In the genomic region with DNA sequence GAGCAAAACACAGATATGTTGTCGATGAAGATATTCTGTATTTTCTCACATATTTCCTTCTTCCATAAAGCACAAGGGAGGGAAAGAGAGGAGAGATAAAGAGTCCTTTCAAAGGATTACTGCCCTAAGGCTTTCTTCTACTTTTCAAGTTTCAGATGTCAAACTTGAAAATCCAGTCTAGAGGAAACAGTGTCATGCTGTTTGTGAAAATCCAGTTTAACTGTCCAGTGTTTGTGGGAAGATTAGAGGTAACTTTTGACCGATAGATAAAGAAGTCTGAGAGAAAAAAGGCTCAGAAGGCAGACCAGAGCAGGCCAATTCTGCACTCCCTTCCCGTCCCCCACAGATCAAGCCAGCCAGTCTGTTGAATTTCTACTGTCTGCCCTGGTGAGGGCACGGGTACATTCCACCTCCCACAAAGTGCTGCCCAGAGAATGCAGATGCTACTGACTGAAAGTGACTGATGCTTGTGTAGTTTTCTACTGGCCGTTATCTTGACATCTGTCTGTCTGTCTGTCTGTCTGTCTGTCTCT, we compare ENCODE assay signal across 21 mouse cellular contexts.
"Had no signal": no experiment of that assay in that cellular context is flagged by ENCODE, and none has a peak within 500 bp of the region (broad histone marks: within the 10 kb centered on the region; RNA-seq: fewer than 3 reads in every experiment).

No protein-coding gene starts in this region.

- H3K36me3 ChIP-seq: limb, embryonic 10.5 days; limb, embryonic 13.5 days; liver, embryonic 12.5 days; liver, embryonic 15.5 days; lung, embryonic 15.5 days; midbrain, embryonic 12.5 days; neural tube, embryonic 13.5 days; stomach, embryonic 15.5 days had no signal

- ATAC-seq: liver, embryonic 12.5 days; midbrain, embryonic 16.5 days had no signal

- H3K4me1 ChIP-seq: limb, embryonic 10.5 days; limb, embryonic 13.5 days; liver, embryonic 12.5 days; liver, embryonic 15.5 days; lung, embryonic 15.5 days; midbrain, embryonic 12.5 days; neural tube, embryonic 13.5 days; stomach, embryonic 15.5 days had no signal

- H3K9ac ChIP-seq: limb, embryonic 13.5 days; liver, embryonic 12.5 days; liver, embryonic 15.5 days; lung, embryonic 15.5 days; midbrain, embryonic 12.5 days; neural tube, embryonic 13.5 days; stomach, embryonic 15.5 days had no signal

- H3K4me2 ChIP-seq: limb, embryonic 13.5 days; liver, embryonic 12.5 days; liver, embryonic 15.5 days; lung, embryonic 15.5 days; midbrain, embryonic 12.5 days; neural tube, embryonic 13.5 days; stomach, embryonic 15.5 days had no signal

- H3K27ac ChIP-seq: kidney, postnatal 0 days; layer of hippocampus, adult 2 months; limb, embryonic 10.5 days; limb, embryonic 13.5 days; liver, embryonic 12.5 days; liver, embryonic 15.5 days; lung, embryonic 15.5 days; midbrain, embryonic 12.5 days; neural tube, embryonic 13.5 days; stomach, embryonic 15.5 days had no signal

- DNase-seq: layer of hippocampus, adult 9-11 months; liver; lung, adult 18-20 months; lung, postnatal 10 days; lung, postnatal 36 days; retina, postnatal 1 day; right cerebral cortex, postnatal 25 days; spleen, adult 18-20 months; thymus, postnatal 25 days had no signal

- H3K4me3 ChIP-seq: layer of hippocampus, adult 2 months; limb, embryonic 10.5 days; limb, embryonic 13.5 days; liver, embryonic 12.5 days; liver, embryonic 15.5 days; lung, embryonic 15.5 days; midbrain, embryonic 12.5 days; myocyte; neural tube, embryonic 13.5 days; stomach, embryonic 15.5 days had no signal

- H3K27me3 ChIP-seq: limb, embryonic 13.5 days; liver, embryonic 12.5 days; liver, embryonic 15.5 days; lung, embryonic 15.5 days; midbrain, embryonic 12.5 days; neural tube, embryonic 13.5 days; stomach, embryonic 15.5 days had no signal

- H3K9me3 ChIP-seq: limb, embryonic 10.5 days; limb, embryonic 13.5 days; liver, embryonic 12.5 days; liver, embryonic 15.5 days; lung, embryonic 15.5 days; midbrain, embryonic 12.5 days; neural tube, embryonic 13.5 days; stomach, embryonic 15.5 days had no signal
